Mouse (Mus musculus) gastrocnemius, adult 8-10 months (tissue): ENCODE measurements around the gene Dlg2. TPM values are rescaled to one million over a fixed set of nuclear protein-coding genes. Genes with fewer than 3 reads are reported as not detected.

Experiments used
- DNase-seq, 2 experiments: peaks; one replicate each; pipeline ENCODE4 v3.0.0; 2022; ENCODE audit warnings: low spot score in 2 of 2
- total RNA-seq, 4 experiments: library from RNA; stranded (reverse); gene quantifications; 2 replicates each; pipeline ENCODE4 v1.2.4; 2022

Gene Dlg2
- total RNA-seq, 4 experiments from 2014 or later, result 0.21 to 0.94 (median 0.48) TPM

DNA sequence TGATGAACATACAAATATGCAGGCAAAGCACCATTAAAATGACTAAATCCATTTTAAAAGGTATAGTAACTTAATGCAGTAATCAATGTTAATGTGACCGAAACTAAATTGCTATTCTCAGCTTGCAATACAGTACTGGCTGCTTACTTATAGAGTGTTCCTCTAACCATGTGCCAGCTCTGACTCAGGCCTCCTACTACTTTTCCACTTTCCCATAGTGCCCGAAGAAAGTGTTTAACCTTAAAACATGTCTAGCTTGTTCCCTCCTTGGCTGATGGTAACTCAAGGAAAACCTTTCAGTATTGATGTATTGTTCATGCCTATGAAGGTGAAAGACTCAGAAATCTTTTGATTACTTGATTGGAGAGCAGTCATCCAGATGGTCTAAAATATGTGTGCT is 1686.7 kb downstream of the Dlg2 start:
- DNase-seq, result no peak

DNA sequence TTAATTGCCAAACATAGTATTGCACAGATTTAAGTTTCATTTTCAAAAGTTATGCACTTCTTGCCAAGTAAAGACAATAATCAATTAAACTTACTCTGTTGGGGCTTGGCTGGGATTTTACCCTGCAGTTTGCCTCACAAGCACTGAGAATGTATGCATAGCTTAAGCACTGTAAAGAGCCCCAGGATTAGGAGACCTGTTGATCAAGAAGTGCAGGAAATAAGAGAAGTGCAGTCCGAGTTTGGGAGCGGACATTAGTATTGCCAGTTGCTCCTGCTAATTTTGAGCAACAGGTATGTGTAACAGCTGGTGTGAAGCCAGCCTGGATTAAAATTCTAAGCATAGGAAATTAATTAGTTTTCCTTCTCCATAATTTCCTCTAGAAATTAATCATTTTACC is 1687.8 kb downstream of the Dlg2 start:
- no peak for DNase-seq

DNA sequence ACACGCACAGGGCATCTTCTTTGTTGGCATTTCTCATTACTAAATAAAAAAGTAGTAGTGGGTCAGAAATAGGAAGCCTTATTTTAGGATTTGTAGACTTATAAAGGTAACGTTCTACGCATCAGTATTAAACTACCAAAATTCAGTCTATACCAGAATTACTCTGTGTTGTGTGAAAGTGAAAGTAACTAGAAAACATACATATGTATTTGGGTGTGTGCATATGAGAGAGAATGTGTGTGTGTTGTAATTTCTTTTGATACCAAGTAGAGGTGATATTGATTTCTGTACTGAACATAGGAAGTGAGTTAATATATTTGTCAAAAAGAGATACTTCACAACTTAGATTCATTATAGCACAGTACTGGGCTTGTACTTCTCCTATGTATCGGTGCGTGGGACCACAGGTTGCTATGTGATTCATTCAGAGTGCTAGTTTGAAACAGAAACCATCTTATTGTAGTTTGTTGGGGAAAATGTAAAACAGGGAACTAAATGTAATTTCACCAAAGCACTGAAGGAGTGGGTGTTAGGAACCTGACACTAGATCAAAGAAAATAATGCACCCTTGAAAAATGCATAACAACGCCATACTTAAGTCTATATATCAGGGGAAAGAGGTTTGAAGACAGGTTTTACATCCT is 1688.5 kb downstream of the Dlg2 start:
- no peak for DNase-seq

- no peak for DNase-seq
Observed at GRCm38 (mm10) chr7:92180029-92180428, 1703.6 kb downstream of the Dlg2 start.

- no peak for DNase-seq
Observed at GRCm38 (mm10) chr7:92180591-92181587, 1704.4 kb downstream of the Dlg2 start.

DNA sequence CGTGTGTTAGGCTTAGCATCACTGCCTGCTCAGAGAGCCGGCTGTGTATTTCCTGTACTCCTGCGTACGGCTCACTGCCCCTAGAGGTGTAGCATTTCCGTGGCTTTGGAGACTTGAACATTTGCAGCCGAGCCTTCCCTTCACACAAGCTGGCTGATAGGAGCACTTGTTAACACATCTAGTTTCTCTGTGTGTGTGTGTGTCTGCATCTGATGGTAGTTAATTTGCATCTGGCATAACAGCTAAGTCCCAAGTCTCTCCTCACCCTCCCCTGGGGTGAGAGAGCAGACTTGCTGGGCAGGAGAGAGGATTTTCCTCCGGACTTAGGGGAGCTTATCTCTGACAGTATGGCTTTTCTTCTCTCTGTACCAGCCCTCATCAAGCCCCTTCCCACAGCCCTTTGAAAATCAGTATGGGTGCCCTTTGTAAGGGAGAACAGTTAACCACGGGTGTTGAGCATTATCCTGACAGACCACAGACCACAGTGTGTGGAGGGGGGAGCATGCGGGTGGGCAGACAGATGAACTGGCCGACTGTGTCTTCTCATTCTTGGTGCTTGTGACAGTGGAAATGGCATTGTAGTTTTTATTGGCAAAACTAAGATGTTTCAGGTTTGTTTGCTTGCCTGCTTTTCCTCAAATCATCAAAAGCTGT is 1705.6 kb downstream of the Dlg2 start:
- no peak for DNase-seq

DNA sequence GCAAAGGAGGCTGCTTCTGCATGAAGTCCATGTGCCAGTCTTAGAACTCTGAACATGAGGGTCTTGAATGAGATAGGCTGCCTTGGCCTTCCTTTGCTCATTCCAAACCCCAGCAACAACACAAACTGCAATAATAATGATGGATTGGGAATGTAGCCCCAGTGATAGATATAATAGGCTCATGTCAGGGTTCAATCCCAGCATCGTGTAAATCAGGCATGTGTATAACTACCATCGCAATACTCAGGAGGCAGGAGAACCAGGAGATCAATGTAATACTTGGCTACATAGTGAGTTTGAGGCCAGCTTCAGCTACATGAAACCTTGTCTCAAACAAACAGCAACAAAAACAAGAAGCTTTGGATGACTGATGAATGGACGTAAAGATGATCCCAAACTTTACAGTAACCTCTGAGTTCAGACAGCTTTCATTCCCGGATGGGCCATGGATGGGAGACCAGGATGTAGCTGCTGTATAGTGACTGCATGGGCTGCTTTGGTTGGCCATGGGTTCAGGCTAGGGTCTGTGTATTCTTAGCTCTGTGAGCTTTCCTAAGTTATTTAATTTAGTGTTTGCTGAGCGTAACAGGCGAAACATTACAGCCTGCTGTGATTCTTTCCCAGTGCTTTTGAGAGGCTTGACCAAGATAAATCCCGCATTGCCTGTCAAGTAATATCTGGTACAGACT is 1708.0 kb downstream of the Dlg2 start:
- no peak for DNase-seq

GRCm38 (mm10) chr7:92186341-92186740 is 1709.9 kb downstream of the Dlg2 start:
- DNase-seq, result no peak

DNA sequence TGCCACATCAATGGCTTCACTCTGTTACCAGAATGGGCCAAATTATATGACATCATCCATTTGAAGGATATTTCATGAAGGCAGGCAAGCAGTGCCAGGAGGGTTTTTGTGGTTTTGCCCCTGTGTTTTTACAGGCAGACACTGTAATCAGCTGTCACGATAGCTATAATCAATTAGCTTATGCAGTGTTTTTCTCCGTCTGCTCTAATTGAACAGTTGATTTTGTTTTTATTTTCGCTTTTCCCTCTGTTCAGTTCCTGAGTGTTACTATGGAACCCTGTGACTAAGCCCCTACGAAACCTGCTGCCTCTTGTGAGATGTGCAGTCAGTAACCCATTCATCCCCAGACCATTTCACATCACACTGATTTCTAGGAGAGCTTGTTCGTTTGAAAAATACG is 1712.7 kb downstream of the Dlg2 start:
- no peak for DNase-seq

- no peak for DNase-seq
Observed at GRCm38 (mm10) chr7:92196004-92196403, 1719.5 kb downstream of the Dlg2 start.

DNA sequence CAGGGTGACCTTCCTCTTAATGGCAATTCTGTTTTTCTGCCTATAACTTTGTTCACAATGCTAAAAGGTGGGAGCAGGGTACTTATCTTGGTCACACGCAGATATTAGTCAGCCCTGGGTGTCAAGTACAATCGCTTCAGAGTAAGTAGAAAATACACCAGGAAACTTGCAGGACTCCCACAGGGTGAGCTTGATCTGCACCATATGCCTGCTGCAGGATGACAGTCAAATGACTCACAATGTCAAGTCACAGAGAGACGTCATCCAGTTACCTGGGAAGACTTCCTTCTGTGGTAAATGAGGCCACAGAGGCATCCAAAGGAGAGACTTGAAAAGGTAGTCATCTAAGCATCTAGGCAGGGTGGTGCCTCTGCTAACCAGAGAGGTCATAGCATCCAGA is 1721.1 kb downstream of the Dlg2 start:
- DNase-seq, result no peak

DNA sequence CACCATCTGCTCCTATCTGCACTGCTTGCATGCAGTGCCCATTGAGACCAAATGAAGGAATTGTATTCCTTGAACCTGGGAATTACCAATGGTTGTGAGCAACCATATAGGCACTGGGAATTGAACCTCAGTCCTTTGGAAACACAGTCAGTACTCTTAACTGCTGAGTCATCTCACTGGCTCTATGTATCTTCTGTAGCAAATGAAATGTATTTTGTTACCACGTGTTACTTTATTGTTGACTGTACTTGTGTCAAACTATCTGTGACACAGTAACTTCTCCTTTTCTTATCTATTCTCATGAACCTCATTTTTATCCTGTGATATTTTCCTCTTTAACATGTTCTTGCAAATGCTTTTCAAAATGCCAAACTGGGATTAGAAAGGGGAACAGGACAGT is 1722.7 kb downstream of the Dlg2 start:
- no peak for DNase-seq

- DNase-seq, result no peak
Observed at GRCm38 (mm10) chr7:92210701-92211100, 1734.2 kb downstream of the Dlg2 start.

DNA sequence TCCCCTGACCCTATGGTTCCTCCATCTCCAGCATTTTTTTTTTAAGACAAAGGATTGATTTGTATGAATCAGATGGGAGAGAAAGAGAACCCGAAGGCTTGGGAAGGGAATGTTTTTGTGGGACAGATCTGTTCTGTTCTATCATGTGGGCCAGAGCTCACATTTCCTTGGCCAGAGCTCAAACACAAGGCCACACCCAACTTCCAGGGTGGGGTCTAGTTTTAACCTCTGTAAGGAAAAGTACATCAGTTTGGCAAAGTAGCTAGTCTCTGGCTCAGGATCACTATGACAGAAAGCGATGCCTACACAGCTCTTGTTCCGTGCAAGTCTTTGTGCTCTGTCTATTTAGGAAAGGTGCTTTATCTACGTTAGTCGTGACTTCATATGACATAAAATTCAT is 1737.3 kb downstream of the Dlg2 start:
- peak in 1 of 2 experiments; percentile 10 for DNase-seq

DNA sequence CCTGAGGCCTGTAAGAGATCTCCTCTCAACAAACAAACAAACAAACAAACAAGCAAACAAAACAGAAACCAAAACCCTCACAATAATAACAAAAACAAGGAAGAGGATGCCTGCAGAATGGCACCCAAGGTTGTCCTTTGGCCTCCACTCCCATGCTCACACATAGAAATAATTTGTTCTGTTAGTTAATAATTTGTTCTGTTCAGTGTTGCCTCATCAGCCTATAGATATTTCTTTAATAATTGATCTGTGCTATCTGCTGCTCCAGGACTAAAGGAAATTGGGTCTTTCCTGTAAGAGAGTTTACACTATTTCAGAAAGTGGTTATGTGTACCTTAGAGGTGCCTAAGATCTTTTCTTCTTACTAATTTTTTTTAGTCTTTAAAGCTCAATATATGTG is 1741.7 kb downstream of the Dlg2 start:
- DNase-seq, result no peak

- DNase-seq, result no peak
Observed at GRCm38 (mm10) chr7:92220619-92221018, 1744.1 kb downstream of the Dlg2 start.

GRCm38 (mm10) chr7:92234476-92235202 is 1758.2 kb downstream of the Dlg2 start:
- no peak for DNase-seq

GRCm38 (mm10) chr7:92235541-92236031 is 1759.1 kb downstream of the Dlg2 start:
- no peak for DNase-seq

- no peak for DNase-seq
Observed at GRCm38 (mm10) chr7:92240908-92241307, 1764.4 kb downstream of the Dlg2 start.

- no peak for DNase-seq
Observed at GRCm38 (mm10) chr7:92247594-92247993, 1771.1 kb downstream of the Dlg2 start.

DNA sequence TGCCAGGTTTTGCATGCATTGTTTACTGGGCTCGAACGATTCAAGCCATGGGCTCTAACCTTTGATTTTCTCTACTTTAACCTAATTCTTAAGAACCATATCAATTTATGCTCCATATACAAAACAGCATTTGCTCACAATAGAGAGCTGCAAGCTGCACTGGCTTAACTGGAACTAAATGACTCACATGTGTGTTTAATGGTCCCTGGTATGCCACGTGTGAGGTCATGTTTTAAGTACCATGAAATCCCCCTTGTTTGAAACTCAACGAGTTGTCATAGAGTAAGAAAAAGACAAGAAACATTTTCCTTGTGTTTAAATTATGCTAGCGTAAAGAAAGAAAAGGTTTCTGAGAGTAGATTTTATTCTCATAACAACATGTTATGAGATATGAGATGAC is 1772.1 kb downstream of the Dlg2 start:
- DNase-seq, result no peak
